Mouse (Mus musculus) kidney, adult 2 months (tissue): ENCODE measurements at regions not wholly inside any gene's neighbourhood (a gene's known extent, or its start where the extent isn't known, plus 50 kb on each side); places are given as distances from the start of the nearest gene placed in this dataset.

Experiments
- CTCF ChIP-seq: fragments of 200-500 bp; conservative IDR thresholded peaks from 2 replicates; pipeline ENCODE4 v1.5.1; 2011; ENCODE audit warnings: low read depth, mild to moderate bottlenecking, control low read depth, low read length, moderate library complexity, mixed read lengths; ENCODE audit not compliant: insufficient read depth, insufficient read length
- POLR2A ChIP-seq: fragments of 200-500 bp; IDR thresholded peaks from one replicate; pipeline ENCODE4 v1.6.1; 2011; ENCODE audit warnings: low read depth, low read length, control low read depth

DNA sequence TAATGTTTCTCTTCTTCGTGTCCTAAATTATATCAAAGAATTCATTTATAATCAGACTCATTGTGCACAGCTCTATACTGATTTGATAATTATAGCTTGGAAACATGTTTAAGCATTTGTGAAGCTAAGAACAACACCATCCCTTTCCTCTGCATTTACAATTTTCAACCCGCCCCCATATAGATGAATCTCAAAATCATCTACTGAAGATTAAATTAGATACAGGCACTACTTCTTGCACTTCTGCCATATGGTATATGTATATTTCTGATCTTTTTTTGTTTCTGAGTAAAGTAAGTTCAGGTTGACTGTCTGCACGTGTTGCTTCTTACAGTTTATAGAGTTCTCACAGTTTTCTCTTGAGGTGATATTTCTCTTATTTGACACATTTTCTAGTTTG lies 583.1 kb upstream of the C030005K15Rik start:
- no peak for TF ChIP-seq CTCF
- no peak for TF ChIP-seq POLR2A
